Mouse (Mus musculus) liver, embryonic 14.5 days (tissue): ENCODE data around the gene Arl3. TPM values are rescaled to one million over a fixed set of nuclear protein-coding genes. Genes with fewer than 3 reads are reported as not detected.

Experiments
- ATAC-seq: fragments of 200-750 bp; cut with Nextera tagmentation; 2 replicates; pipeline ENCODE4 v1.8.0; 2017; ENCODE audit warnings: moderate number of reproducible peaks, mild to moderate bottlenecking, moderate library complexity; ENCODE audit not compliant: insufficient read depth
- DNase-seq, 3 experiments: peaks; one replicate each; pipeline ENCODE4 v3.0.0-alpha.2; 2012 to 2013; ENCODE audit warnings: low read depth in 3 of 3, low spot score in 3 of 3
- H3K27ac ChIP-seq: fragments of 300-500 bp; sonication (generic); 2 replicates; pipeline ENCODE4 v1.5.1; 2014; ENCODE audit warnings: moderate library complexity, mild to moderate bottlenecking, control low read depth, inconsistent platforms
- H3K27me3 ChIP-seq: fragments of 300-500 bp; sonication (generic); 2 replicates; pipeline ENCODE4 v1.6.1; 2014; ENCODE audit warnings: mild to moderate bottlenecking, low read length, moderate library complexity; ENCODE audit not compliant: control insufficient read depth, insufficient read depth
- H3K36me3 ChIP-seq: fragments of 300-500 bp; sonication (generic); replicated peaks from 2 replicates; pipeline ENCODE4 v1.6.1; 2014; ENCODE audit warnings: low read depth; ENCODE audit not compliant: control insufficient read depth, insufficient read depth
- H3K4me1 ChIP-seq, 2 experiments: fragments of 200-500 bp in 1 of 2; fragments of 300-500 bp in 1 of 2; sonication (generic) in 1 of 2; replicated peaks; 2 replicates each; pipeline ENCODE4 v1.6.1; 2012 to 2014; ENCODE audit warnings: antibody characterized with exemption in 1 of 2, inconsistent platforms in 1 of 2, low read length in 1 of 2; ENCODE audit not compliant: control insufficient read depth in 2 of 2, insufficient read depth in 2 of 2
- H3K4me2 ChIP-seq: fragments of 300-500 bp; sonication (generic); 2 replicates; pipeline ENCODE4 v1.6.1; 2014; ENCODE audit warnings: low read depth, mild to moderate bottlenecking, control low read depth, moderate library complexity
- H3K4me3 ChIP-seq, 2 experiments: fragments of 200-500 bp in 1 of 2; fragments of 300-500 bp in 1 of 2; sonication (generic) in 1 of 2; 2 replicates each; pipeline ENCODE4 v1.5.1; 2012 to 2014; ENCODE audit warnings: low read depth in 2 of 2, low read length in 2 of 2, mild to moderate bottlenecking in 2 of 2, control low read depth in 1 of 2, inconsistent platforms in 1 of 2, moderate library complexity in 1 of 2; ENCODE audit not compliant: insufficient read depth in 1 of 2
- H3K9ac ChIP-seq: fragments of 300-500 bp; sonication (generic); replicated peaks from 2 replicates; pipeline ENCODE4 v1.6.1; 2014; ENCODE audit warnings: mild to moderate bottlenecking, control low read depth, moderate library complexity
- H3K9me3 ChIP-seq: fragments of 300-500 bp; sonication (generic); 2 replicates; pipeline ENCODE4 v1.6.1; 2016; ENCODE audit warnings: low read length, mixed read lengths; ENCODE audit not compliant: control insufficient read depth
- CTCF ChIP-seq: IDR thresholded peaks from 2 replicates; pipeline ENCODE4 v1.5.1; 2016; ENCODE audit warnings: antibody characterized with exemption, low read depth, control low read depth
- EP300 ChIP-seq: IDR thresholded peaks from 2 replicates; pipeline ENCODE4 v1.6.1; 2016; ENCODE audit warnings: antibody characterized with exemption, low read depth
- WGBS: fragments of 180-500 bp; shearing (Covaris S2); extraction: QIAGEN DNeasy Blood & Tissue Kit; methylation state at CpG from one replicate; pipeline ENCODE4 v1.1.7; 2014; ENCODE audit not compliant: insufficient replicate concordance; 5-methylcytosine and 5-hydroxymethylcytosine counted together
- polyA plus RNA-seq, 2 experiments: library from polyadenylated mRNA; depleted of rRNA in 1 of 2; stranded (reverse) in 1 of 2; unstranded in 1 of 2; fragments of >200 nt; fragmentation: Nextera tagmentation in 1 of 2; extraction: Ambion mirVana in 1 of 2; gene quantifications; 2 replicates each; pipeline versions ENCODE4 v1.2.1 to v1.2.3; 2012 to 2014

Arl3 gene
- polyA plus RNA-seq, 2 experiments, result 17.1 to 27.6 TPM

GRCm38 (mm10) chr19:46531071-46532030 lies 41.6 kb downstream of the Arl3 start:
- no peak for DNase-seq
- no peak overlapping the region; the same call in 1 of the 2 replicates for H3K9ac ChIP-seq
- peak overlapping the region; percentile 37 for H3K4me2 ChIP-seq
- no peak overlapping the region for H3K27ac ChIP-seq
- no peak for ATAC-seq
- peaks cover 20 to 37% of the 10 kb centered on the region in 2 experiments for H3K4me1 ChIP-seq
- no peak overlapping the region for H3K4me3 ChIP-seq
- WGBS, result 27% methylated on average over 16 of the region's 16 CpGs
- TF ChIP-seq EP300, result no peak
- no peak for TF ChIP-seq CTCF
- no peaks in the 10 kb centered on the region for H3K27me3 ChIP-seq
- no peaks in the 10 kb centered on the region for H3K9me3 ChIP-seq
- H3K36me3 ChIP-seq, result no peaks in the 10 kb centered on the region

GRCm38 (mm10) chr19:46530449-46530990 lies 42.5 kb downstream of the Arl3 start:
- Histone ChIP-seq H3K4me3 (no peak overlapping the region), H3K27me3 (no peaks in the 10 kb centered on the region), H3K36me3 (no peaks in the 10 kb centered on the region), H3K27ac (no peak overlapping the region), H3K9me3 (no peaks in the 10 kb centered on the region), H3K4me1 (peaks cover 20 to 37% of the 10 kb centered on the region in 2 experiments), H3K9ac (no peak overlapping the region), H3K4me2 (no peak overlapping the region)
- 47% methylated on average over 8 of the region's 8 CpGs for WGBS
- TF ChIP-seq CTCF (no peak), EP300 (no peak)
- ATAC-seq, result no peak
- DNase-seq, result no peak

GRCm38 (mm10) chr19:46529601-46530448 lies 43.2 kb downstream of the Arl3 start:
- H3K9ac ChIP-seq, result no peak overlapping the region
- 38% methylated on average over 13 of the region's 13 CpGs for WGBS

GRCm38 (mm10) chr19:46528529-46529213 lies 44.3 kb downstream of the Arl3 start:
- peak in 1 of 3 experiments; percentile 53 for DNase-seq
- H3K27ac ChIP-seq, result no peak overlapping the region
- no peaks in the 10 kb centered on the region for H3K36me3 ChIP-seq
- peak; percentile 67 for ATAC-seq
- WGBS, result 2% methylated on average over 20 of the region's 20 CpGs
- H3K4me2 ChIP-seq, result peak overlapping the region; percentile 71
- TF ChIP-seq EP300, result no peak
- peak; percentile 43 for TF ChIP-seq CTCF
- H3K9me3 ChIP-seq, result no peaks in the 10 kb centered on the region
- H3K4me3 ChIP-seq, result peak overlapping the region; percentile 44 to 45
- H3K27me3 ChIP-seq, result peaks cover under 1% of the 10 kb centered on the region; the same call in 1 of the 2 replicates
- H3K9ac ChIP-seq, result peak overlapping the region; percentile 34
- H3K4me1 ChIP-seq, result peaks cover 25 to 44% of the 10 kb centered on the region in 2 experiments

More at GRCm38 (mm10) chr19:46529601-46530448, 43.2 kb downstream of the Arl3 start:
- Histone ChIP-seq H3K4me3 (no peak overlapping the region), H3K36me3 (no peaks in the 10 kb centered on the region), H3K9me3 (no peaks in the 10 kb centered on the region), H3K27ac (no peak overlapping the region), H3K4me2 (peak overlapping the region; percentile 71; the same call in 1 of the 2 replicates), H3K4me1 (peaks cover 22 to 37% of the 10 kb centered on the region in 2 experiments), H3K27me3 (no peaks in the 10 kb centered on the region)
- no peak for DNase-seq
- no peak for ATAC-seq
- TF ChIP-seq CTCF (no peak), EP300 (no peak)
